Mouse (Mus musculus) embryonic facial prominence, embryonic 11.5 days (tissue): Measurements from ENCODE around the gene Ticrr. TPM values are rescaled to one million over a fixed set of nuclear protein-coding genes. Genes with fewer than 3 reads are reported as not detected.
A peak's percentile ranks its signal among the peaks of the same experiment; 100 is the strongest.

Experiments
- ATAC-seq: fragments of 200-750 bp; cut with Nextera tagmentation; replicated peaks from 2 replicates; pipeline ENCODE4 v1.8.0; 2017; ENCODE audit warnings: low read depth; ENCODE audit not compliant: insufficient number of reproducible peaks, low FRiP score, low TSS enrichment
- DNase-seq: peaks from one replicate; pipeline ENCODE4 v3.0.0-alpha.2; 2015; ENCODE audit warnings: low spot score
- H3K27ac ChIP-seq: fragments of 300-500 bp; sonication (generic); replicated peaks from 2 replicates; pipeline ENCODE4 v1.5.1; 2014; ENCODE audit warnings: mild to moderate bottlenecking, low read depth, low read length, control low read depth
- H3K27me3 ChIP-seq: fragments of 300-500 bp; sonication (generic); 2 replicates; pipeline ENCODE4 v1.6.1; 2014; ENCODE audit warnings: mild to moderate bottlenecking, low read length, moderate library complexity, mixed read lengths; ENCODE audit not compliant: control insufficient read depth, insufficient read depth
- H3K36me3 ChIP-seq: fragments of 300-500 bp; sonication (generic); replicated peaks from 2 replicates; pipeline ENCODE4 v1.6.1; 2014; ENCODE audit warnings: low read depth, mild to moderate bottlenecking, low read length, moderate library complexity, mixed read lengths; ENCODE audit not compliant: control insufficient read depth, insufficient read depth
- H3K4me1 ChIP-seq: fragments of 300-500 bp; sonication (generic); 2 replicates; pipeline ENCODE4 v1.6.1; 2014; ENCODE audit warnings: low read length, mixed read lengths; ENCODE audit not compliant: control insufficient read depth, insufficient read depth
- H3K4me2 ChIP-seq: fragments of 300-500 bp; sonication (generic); 2 replicates; pipeline ENCODE4 v1.6.1; 2014; ENCODE audit warnings: low read depth, mild to moderate bottlenecking, control low read depth, low read length, moderate library complexity
- H3K4me3 ChIP-seq: fragments of 300-500 bp; sonication (generic); 2 replicates; pipeline ENCODE4 v1.5.1; 2014; ENCODE audit warnings: low read depth, low read length, control low read depth
- H3K9ac ChIP-seq: fragments of 300-500 bp; sonication (generic); replicated peaks from 2 replicates; pipeline ENCODE4 v1.6.1; 2014; ENCODE audit warnings: mild to moderate bottlenecking, control low read depth, low read length
- H3K9me3 ChIP-seq: fragments of 300-500 bp; sonication (generic); replicated peaks from 2 replicates; pipeline ENCODE4 v1.6.1; 2016; ENCODE audit warnings: mild to moderate bottlenecking, low read length, inconsistent platforms, mixed read lengths; ENCODE audit not compliant: control insufficient read depth
- WGBS: fragments of 180-500 bp; shearing (Covaris S2); extraction: QIAGEN DNeasy Blood & Tissue Kit; methylation state at CpG from one replicate; pipeline ENCODE4 v1.1.7; 2014; 5-methylcytosine and 5-hydroxymethylcytosine counted together
- polyA plus RNA-seq: library from polyadenylated mRNA; unstranded; fragments of >200 nt; fragmentation: Nextera tagmentation; extraction: Ambion mirVana; gene quantifications from 2 replicates; pipeline ENCODE4 v1.2.1, GENCODE M21; 2014

Gene Ticrr
- polyA plus RNA-seq, 1 experiment from 2014 or later = 15.3 TPM

DNA sequence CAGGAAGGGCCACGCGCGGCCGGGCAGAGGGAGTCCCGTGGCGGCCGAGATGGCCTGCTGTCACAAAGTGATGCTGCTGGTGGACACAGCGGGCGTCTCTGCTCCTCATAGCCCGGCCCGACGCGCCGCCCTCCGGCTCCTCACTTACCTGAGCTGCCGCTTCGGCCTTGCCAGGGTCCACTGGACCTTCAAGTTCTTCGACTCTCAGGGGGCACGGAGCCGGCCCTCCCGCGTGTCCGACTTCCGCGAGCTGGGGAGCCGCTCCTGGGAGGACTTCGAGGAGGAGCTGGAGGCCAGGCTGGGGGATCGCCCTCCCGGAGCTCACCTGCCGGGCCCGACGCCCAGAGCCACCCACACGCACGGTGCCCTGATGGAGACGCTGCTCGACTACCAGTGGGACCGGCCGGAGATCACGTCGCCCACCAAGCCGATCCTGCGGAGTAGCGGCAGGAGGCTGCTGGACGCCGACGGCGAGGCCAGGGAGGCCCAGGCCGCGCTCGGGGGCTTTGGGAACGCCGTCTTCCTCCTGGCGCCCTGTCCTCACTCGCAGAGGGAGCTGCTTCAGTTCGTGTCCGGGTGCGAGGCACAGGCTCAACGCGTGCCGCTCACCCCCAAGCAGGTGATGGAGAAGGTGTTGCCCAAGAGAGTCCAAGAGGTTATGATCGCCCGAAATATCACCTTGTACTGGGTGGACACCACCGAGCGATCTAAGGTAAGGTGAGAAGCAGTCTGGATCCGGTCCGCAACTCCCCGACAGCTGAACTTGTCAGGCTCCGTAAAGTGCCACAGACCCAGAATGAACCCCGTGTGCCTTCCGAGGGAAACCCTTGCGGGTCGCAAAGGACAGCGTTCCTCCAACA lies 525 bp downstream of the Ticrr start:
- WGBS = under 1% methylated on average over 73 of the region's 73 CpGs
- Histone ChIP-seq H3K9ac (peak overlapping the region; percentile 81), H3K4me3 (peak overlapping the region; percentile 87), H3K4me1 (no peaks in the 10 kb centered on the region), H3K27me3 (no peaks in the 10 kb centered on the region), H3K27ac (0 out of 2 replicates have a peak overlapping the region, but pooled peaks have one; percentile 5), H3K9me3 (no peaks in the 10 kb centered on the region), H3K4me2 (peak overlapping the region; percentile 89), H3K36me3 (no peaks in the 10 kb centered on the region; the same call in 1 of the 2 replicates)
- ATAC-seq (peak; percentile 58), DNase-seq (peak; percentile 15)

- Histone ChIP-seq H3K27ac (no peak overlapping the region), H3K4me1 (no peaks in the 10 kb centered on the region), H3K9ac (peak overlapping the region; percentile 81), H3K36me3 (no peaks in the 10 kb centered on the region; the same call in 1 of the 2 replicates), H3K4me2 (peak overlapping the region; percentile 89), H3K9me3 (no peaks in the 10 kb centered on the region), H3K4me3 (peak overlapping the region; percentile 87), H3K27me3 (no peaks in the 10 kb centered on the region)
- WGBS = 16% methylated on average over 5 of the region's 5 CpGs
- no peak for DNase-seq
- no peak for ATAC-seq
Measured at GRCm38 (mm10) chr7:79661253-79661890, 1.4 kb downstream of the Ticrr start.

DNA sequence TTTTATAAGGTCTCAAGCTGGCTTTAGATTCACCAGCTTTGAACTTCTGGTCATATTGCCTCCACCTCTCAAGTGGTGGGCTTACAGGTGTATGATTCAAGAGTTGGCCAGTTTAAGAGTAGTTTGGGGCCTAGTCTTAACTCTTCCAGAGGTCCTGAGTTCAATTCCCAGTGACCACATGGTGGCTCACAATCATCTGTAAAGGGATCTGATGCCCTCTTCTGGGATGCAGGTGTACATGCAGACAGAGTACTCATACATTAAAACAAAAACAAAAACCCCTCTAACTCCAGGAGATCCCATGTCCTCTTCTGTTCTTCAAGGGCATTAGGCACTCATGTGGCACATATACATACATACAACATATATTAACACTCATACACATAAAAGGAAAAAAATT lies 6.7 kb downstream of the Ticrr start:
- no peak overlapping the region for H3K4me2 ChIP-seq
- H3K36me3 ChIP-seq = peaks cover 3% of the 10 kb centered on the region
- H3K9me3 ChIP-seq = no peaks in the 10 kb centered on the region
- H3K4me1 ChIP-seq = no peaks in the 10 kb centered on the region
- DNase-seq = no peak
- no peak for ATAC-seq
- no peak overlapping the region for H3K27ac ChIP-seq
- H3K9ac ChIP-seq = no peak overlapping the region
- no peak overlapping the region for H3K4me3 ChIP-seq
- no peaks in the 10 kb centered on the region for H3K27me3 ChIP-seq

GRCm38 (mm10) chr7:79670900-79671604 lies 11.1 kb downstream of the Ticrr start:
- no peaks in the 10 kb centered on the region for H3K27me3 ChIP-seq
- no peak overlapping the region for H3K4me2 ChIP-seq
- H3K27ac ChIP-seq = no peak overlapping the region
- H3K36me3 ChIP-seq = peaks cover 6% of the 10 kb centered on the region
- no peak overlapping the region for H3K4me3 ChIP-seq
- no peaks in the 10 kb centered on the region for H3K4me1 ChIP-seq
- no peak for DNase-seq
- H3K9ac ChIP-seq = no peak overlapping the region
- ATAC-seq = no peak
- H3K9me3 ChIP-seq = no peaks in the 10 kb centered on the region
- 93% methylated on average over 4 of the region's 4 CpGs for WGBS

- Histone ChIP-seq H3K27ac (no peak overlapping the region), H3K9ac (no peak overlapping the region), H3K4me3 (no peak overlapping the region), H3K9me3 (no peaks in the 10 kb centered on the region), H3K4me2 (no peak overlapping the region), H3K27me3 (no peaks in the 10 kb centered on the region), H3K4me1 (no peaks in the 10 kb centered on the region), H3K36me3 (peaks cover 7% of the 10 kb centered on the region)
- ATAC-seq = no peak
- DNase-seq = peak; percentile 28
Measured at GRCm38 (mm10) chr7:79679186-79679585, 19.2 kb downstream of the Ticrr start.

GRCm38 (mm10) chr7:79680231-79680630 lies 20.2 kb downstream of the Ticrr start:
- Histone ChIP-seq H3K9ac (no peak overlapping the region), H3K4me1 (no peaks in the 10 kb centered on the region), H3K4me3 (no peak overlapping the region), H3K4me2 (no peak overlapping the region), H3K9me3 (no peaks in the 10 kb centered on the region), H3K36me3 (peaks cover 7% of the 10 kb centered on the region), H3K27me3 (no peaks in the 10 kb centered on the region), H3K27ac (no peak overlapping the region)
- DNase-seq (no peak), ATAC-seq (no peak)
- WGBS = 96% methylated on average over 2 of the region's 2 CpGs

DNA sequence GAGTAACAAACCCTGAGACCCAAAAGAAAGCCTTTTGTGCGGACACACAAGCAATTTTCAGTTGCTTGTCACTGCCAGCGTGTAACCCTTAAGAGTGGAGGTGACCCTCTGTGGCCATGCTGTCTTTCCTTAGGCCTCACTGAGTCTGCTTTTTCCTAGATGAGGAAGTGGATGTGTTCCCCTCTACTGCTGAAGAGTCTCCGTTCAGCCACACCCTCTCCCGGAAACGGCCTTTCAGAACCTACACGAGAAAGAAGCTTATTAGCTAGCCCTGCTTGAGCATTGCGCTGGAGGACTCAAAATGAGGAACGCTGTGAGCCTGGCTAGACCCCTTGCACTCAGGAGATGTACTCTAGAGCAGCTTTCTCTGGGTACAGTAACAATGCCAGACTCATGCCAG lies 36.5 kb downstream of the Ticrr start:
- Histone ChIP-seq H3K9ac (no peak overlapping the region), H3K4me2 (no peak overlapping the region), H3K4me3 (no peak overlapping the region), H3K4me1 (no peaks in the 10 kb centered on the region), H3K27me3 (no peaks in the 10 kb centered on the region), H3K36me3 (peaks cover 22% of the 10 kb centered on the region), H3K27ac (no peak overlapping the region), H3K9me3 (no peaks in the 10 kb centered on the region)
- 83% methylated on average over 8 of the region's 8 CpGs for WGBS
- no peak for ATAC-seq
- DNase-seq = no peak

DNA sequence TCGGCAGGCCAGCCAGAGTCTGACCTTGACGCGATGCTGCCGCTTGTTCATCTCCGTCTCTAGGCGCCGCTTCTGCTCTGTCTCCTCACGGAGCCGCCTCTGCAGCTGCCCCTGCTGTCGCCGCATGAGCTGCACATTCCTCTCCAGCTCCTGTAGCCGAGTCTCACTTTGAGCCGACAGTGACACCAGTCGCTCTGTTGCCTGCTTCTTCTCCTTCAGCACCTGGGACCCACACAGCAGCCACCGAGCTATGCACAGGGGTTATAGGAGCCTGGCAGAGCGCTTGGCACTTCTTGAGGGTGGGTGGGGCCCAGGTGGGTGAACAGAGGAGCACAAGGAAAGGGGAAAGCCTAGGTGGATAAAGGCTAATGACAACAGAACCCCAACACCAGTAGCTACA lies 42.8 kb downstream of the Ticrr start:
- no peak for ATAC-seq
- peaks cover 14% of the 10 kb centered on the region for H3K36me3 ChIP-seq
- H3K27me3 ChIP-seq = no peaks in the 10 kb centered on the region

More for the DNA sequence above, 42.8 kb downstream of the Ticrr start:
- no peaks in the 10 kb centered on the region for H3K9me3 ChIP-seq
- H3K9ac ChIP-seq = no peak overlapping the region
- H3K4me2 ChIP-seq = no peak overlapping the region
- 89% methylated on average over 16 of the region's 16 CpGs for WGBS
- DNase-seq = no peak
- no peak overlapping the region for H3K4me3 ChIP-seq
- H3K4me1 ChIP-seq = no peaks in the 10 kb centered on the region
- no peak overlapping the region for H3K27ac ChIP-seq
